Mouse (Mus musculus) kidney, embryonic 16.5 days (tissue): ENCODE results near the gene Foxn3. TPM values are rescaled to one million over a fixed set of nuclear protein-coding genes. Genes with fewer than 3 reads are reported as not detected.

Experiments
- ATAC-seq: fragments of 200-750 bp; cut with Nextera tagmentation; 2 replicates; pipeline ENCODE4 v1.8.0; 2017; ENCODE audit warnings: moderate TSS enrichment; ENCODE audit not compliant: low FRiP score, low TSS enrichment
- H3K27ac ChIP-seq: fragments of 300-500 bp; sonication (generic); 2 replicates; pipeline ENCODE4 v1.5.1; 2014; ENCODE audit warnings: low read length
- H3K27me3 ChIP-seq: fragments of 300-500 bp; sonication (generic); 2 replicates; pipeline ENCODE4 v1.6.1; 2014; ENCODE audit warnings: low read length, control low read depth, mixed read lengths; ENCODE audit not compliant: insufficient read depth
- H3K36me3 ChIP-seq: fragments of 300-500 bp; sonication (generic); 2 replicates; pipeline ENCODE4 v1.6.1; 2014; ENCODE audit warnings: low read length, control low read depth, mixed read lengths; ENCODE audit not compliant: insufficient read depth
- H3K4me1 ChIP-seq: fragments of 300-500 bp; sonication (generic); 2 replicates; pipeline ENCODE4 v1.6.1; 2014; ENCODE audit warnings: low read length, control low read depth, mixed read lengths; ENCODE audit not compliant: insufficient read depth
- H3K4me2 ChIP-seq: fragments of 300-500 bp; sonication (generic); replicated peaks from 2 replicates; pipeline ENCODE4 v1.6.1; 2014; ENCODE audit warnings: low read depth, low read length
- H3K4me3 ChIP-seq: fragments of 300-500 bp; sonication (generic); 2 replicates; pipeline ENCODE4 v1.5.1; 2014; ENCODE audit warnings: mild to moderate bottlenecking, low read length
- H3K9ac ChIP-seq: fragments of 300-500 bp; sonication (generic); replicated peaks from 2 replicates; pipeline ENCODE4 v1.6.1; 2014; ENCODE audit warnings: low read length
- H3K9me3 ChIP-seq: fragments of 300-500 bp; sonication (generic); 2 replicates; pipeline ENCODE4 v1.6.1; 2016; ENCODE audit warnings: low read length, control low read depth
- WGBS: fragments of 180-500 bp; shearing (Covaris S2); extraction: QIAGEN DNeasy Blood & Tissue Kit; methylation state at CpG from one replicate; pipeline ENCODE4 v1.1.7; 2014; 5-methylcytosine and 5-hydroxymethylcytosine counted together
- polyA plus RNA-seq: library from polyadenylated mRNA; unstranded; fragments of >200 nt; fragmentation: Nextera tagmentation; extraction: Ambion mirVana; gene quantifications from 2 replicates; pipeline ENCODE4 v1.2.1, GENCODE M21; 2015

Foxn3 gene
- polyA plus RNA-seq, 1 experiment from 2014 or later, result 54.0 TPM

DNA sequence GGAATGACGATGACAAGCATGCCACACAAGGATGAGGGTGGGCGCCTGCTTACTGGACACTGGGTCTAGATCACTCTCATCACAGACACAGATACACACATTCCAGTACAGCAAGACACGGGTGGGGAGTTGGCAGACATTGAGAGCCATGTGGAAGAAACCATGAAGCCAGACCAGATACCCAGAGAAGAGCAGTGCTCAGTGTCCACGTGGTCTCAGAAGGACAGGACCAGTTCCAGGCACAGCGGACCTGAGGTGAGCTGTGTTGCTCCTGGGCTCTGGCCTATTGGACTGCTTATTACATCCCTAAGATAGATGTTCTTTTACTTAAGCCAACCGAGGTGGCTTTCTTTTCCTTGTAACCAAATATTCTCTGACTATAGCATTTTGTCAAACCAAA lies 188.0 kb downstream of the Foxn3 start:
- Histone ChIP-seq H3K4me3 (no peak overlapping the region), H3K27me3 (no peaks in the 10 kb centered on the region), H3K9ac (no peak overlapping the region), H3K36me3 (no peaks in the 10 kb centered on the region), H3K4me1 (peaks cover 46% of the 10 kb centered on the region), H3K4me2 (no peak overlapping the region), H3K27ac (no peak overlapping the region), H3K9me3 (no peaks in the 10 kb centered on the region)
- WGBS, result 85% methylated on average over 6 of the region's 6 CpGs
- ATAC-seq, result no peak

DNA sequence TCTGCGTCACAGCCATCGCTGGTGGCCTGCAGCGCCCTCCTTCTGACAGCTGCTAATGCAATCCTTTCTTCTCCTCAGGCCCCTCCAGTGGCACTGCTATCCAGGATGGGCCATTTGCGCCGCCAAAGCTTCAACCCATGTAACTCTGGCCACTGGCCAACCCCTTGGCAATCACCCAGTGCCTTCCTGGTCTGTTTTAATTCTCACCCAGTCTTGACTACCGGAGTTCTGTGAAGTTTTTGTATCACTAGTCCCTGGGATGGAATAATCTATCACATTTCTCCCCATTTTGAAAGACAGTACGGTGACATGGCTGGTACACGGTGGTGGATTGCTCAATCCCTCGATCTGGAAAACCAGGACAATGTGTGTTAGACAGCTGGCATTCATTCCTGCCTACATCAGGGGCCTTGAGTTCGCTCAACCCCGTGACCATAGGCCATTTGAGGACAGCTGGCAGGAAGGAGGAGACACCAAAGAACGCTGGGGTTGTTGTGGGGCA lies 189.2 kb downstream of the Foxn3 start:
- no peak for ATAC-seq
- Histone ChIP-seq H3K9me3 (no peaks in the 10 kb centered on the region), H3K4me1 (peaks cover 46% of the 10 kb centered on the region), H3K9ac (no peak overlapping the region), H3K27me3 (no peaks in the 10 kb centered on the region), H3K36me3 (0 out of 2 replicates have a peak, but pooled peaks cover 2% of the 10 kb centered on the region), H3K27ac (no peak overlapping the region), H3K4me3 (no peak overlapping the region), H3K4me2 (no peak overlapping the region)
- 73% methylated on average over 12 of the region's 12 CpGs for WGBS

DNA sequence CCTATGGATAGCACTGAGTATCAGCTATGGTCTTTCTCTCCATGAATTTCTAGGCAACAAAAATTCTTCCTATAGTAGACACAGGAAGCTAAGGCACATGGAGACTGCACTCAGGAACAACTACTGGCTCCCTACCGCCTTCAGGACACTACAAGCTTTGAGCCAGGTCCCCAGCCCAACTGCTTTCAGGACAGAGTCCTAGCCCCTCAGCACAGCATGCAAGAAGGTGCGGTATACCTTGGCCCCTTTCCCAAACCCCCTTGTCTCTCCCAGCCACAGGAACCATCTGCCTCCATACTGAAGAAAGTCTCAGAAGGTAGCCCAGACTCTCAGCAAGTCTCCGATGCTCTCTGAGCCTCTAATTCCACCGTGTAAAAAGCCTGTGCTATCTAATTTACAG lies 189.8 kb downstream of the Foxn3 start:
- 79% methylated on average over 4 of the region's 4 CpGs for WGBS
- Histone ChIP-seq H3K4me1 (peaks cover 40% of the 10 kb centered on the region), H3K9me3 (no peaks in the 10 kb centered on the region), H3K36me3 (0 out of 2 replicates have a peak, but pooled peaks cover 2% of the 10 kb centered on the region), H3K4me2 (no peak overlapping the region), H3K4me3 (no peak overlapping the region), H3K27ac (no peak overlapping the region), H3K27me3 (no peaks in the 10 kb centered on the region), H3K9ac (no peak overlapping the region)
- ATAC-seq, result no peak

DNA sequence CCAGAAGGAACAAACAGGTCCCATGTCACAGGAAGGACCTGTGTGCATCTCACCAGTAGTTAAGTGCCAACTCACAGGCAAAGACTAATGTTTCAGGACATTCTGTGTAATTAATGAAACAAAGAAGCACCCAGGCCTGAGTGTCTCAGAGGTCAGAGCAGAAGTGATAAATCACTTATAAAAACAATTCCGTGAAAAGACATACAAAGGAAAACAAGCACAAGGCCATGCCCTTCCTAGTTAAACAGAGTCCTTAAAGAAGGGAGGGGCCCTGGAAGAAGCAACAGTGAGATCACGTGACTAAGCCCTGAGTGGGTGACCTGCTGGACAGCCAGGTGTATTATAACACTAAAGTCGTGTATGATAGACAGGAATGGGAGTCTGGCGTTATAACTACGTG lies 191.9 kb downstream of the Foxn3 start:
- peaks cover 27% of the 10 kb centered on the region for H3K4me1 ChIP-seq
- H3K27ac ChIP-seq, result no peak overlapping the region
- peak; percentile 29; the same call in 1 of the 2 replicates for ATAC-seq
- no peak overlapping the region for H3K4me2 ChIP-seq
- H3K4me3 ChIP-seq, result no peak overlapping the region
- no peak overlapping the region for H3K9ac ChIP-seq
- H3K36me3 ChIP-seq, result 0 out of 2 replicates have a peak, but pooled peaks cover 2% of the 10 kb centered on the region
- WGBS, result 20% methylated on average over 5 of the region's 5 CpGs
- no peaks in the 10 kb centered on the region for H3K27me3 ChIP-seq
- H3K9me3 ChIP-seq, result no peaks in the 10 kb centered on the region

DNA sequence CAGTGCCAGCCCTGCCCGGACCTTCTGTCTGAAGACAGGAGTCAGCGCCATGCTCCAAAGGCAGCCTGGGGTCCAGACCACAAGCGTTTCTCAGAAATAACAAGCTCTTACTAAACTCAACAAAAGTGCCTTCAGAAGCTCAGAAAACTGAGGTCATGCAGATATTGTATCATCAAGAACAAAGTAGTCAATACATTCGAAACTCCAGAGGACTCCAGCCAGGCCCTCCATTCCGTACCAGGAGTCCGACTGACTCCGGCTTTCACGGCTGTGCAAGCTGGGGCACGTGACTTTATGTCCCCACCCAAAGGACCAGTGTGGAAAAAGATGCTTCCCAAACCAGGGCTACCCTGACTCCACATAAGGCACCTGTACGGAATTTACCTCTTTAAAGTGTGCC lies 195.1 kb downstream of the Foxn3 start:
- WGBS, result 95% methylated on average over 10 of the region's 10 CpGs
- Histone ChIP-seq H3K9me3 (no peaks in the 10 kb centered on the region), H3K9ac (no peak overlapping the region), H3K36me3 (0 out of 2 replicates have a peak, but pooled peaks cover 2% of the 10 kb centered on the region), H3K4me3 (no peak overlapping the region), H3K4me2 (no peak overlapping the region), H3K27me3 (no peaks in the 10 kb centered on the region), H3K4me1 (peaks cover 29% of the 10 kb centered on the region), H3K27ac (no peak overlapping the region)
- no peak for ATAC-seq

DNA sequence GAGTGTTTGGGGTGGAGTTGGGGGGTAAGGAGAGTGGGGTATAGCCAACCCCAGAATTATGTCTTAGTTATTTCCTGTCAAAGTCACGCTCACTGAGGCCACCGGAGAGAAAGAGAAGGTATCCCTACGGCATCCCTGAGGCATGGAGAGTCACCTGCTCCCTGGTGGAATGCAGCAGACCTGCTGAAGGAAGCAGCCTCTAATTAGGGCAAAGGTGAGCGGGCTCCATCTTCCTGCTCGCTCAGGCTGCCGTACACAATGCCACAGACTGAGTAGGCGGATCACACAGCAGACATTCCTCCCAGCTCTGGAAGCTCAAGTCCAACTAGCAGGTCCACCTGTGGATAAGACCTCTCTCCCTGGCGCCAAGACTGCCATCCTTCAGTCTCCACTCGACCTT lies 197.4 kb downstream of the Foxn3 start:
- H3K4me2 ChIP-seq, result no peak overlapping the region
- no peak overlapping the region for H3K9ac ChIP-seq
- ATAC-seq, result peak; percentile 60
- H3K4me1 ChIP-seq, result peaks cover 23% of the 10 kb centered on the region
- WGBS, result 68% methylated on average over 9 of the region's 9 CpGs
- H3K9me3 ChIP-seq, result no peaks in the 10 kb centered on the region
- H3K36me3 ChIP-seq, result 0 out of 2 replicates have a peak, but pooled peaks cover 2% of the 10 kb centered on the region
- H3K27me3 ChIP-seq, result no peaks in the 10 kb centered on the region
- H3K27ac ChIP-seq, result no peak overlapping the region
- H3K4me3 ChIP-seq, result no peak overlapping the region

DNA sequence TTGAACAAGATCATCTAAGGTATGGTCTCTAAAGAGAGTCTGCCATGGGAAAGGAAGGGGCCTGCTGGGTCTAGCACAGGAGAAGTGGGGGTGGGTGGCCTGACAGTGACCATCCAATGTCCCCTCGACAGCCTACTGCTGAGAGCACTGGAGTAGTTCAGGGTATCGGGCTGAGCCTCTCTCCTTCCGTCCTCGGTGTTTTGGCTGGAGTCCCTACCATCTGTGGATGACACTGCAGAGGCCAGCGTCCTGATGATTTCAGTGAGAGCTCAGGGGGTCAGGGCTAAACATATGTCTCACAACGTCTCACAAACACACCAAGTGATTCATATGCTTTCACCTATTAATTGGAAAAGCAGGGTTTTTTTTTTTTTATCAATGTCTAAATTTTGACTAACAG lies 199.2 kb downstream of the Foxn3 start:
- Histone ChIP-seq H3K9ac (no peak overlapping the region), H3K4me2 (no peak overlapping the region), H3K4me1 (peaks cover 11% of the 10 kb centered on the region), H3K36me3 (no peaks in the 10 kb centered on the region), H3K27ac (no peak overlapping the region), H3K27me3 (no peaks in the 10 kb centered on the region), H3K9me3 (no peaks in the 10 kb centered on the region), H3K4me3 (no peak overlapping the region)
- 82% methylated on average over 6 of the region's 6 CpGs for WGBS
- no peak for ATAC-seq

DNA sequence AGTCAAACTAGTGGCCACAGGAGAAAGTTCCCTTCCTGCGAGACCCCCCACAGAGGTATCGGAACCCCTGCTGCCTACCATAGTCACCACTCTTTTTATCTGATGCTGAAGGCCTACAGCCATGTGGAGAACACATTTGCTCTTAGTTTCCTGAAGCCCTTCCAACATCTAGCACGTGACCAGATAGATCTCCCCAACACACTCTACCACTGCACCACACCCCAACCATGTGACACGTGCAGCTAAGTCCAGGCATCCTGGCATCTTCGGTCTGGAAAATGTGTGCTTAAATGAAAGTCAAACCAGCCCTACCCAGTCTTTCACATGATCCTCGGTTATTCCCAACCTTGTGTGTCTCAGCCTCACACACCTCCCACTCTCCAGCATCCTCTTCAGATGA lies 200.4 kb downstream of the Foxn3 start:
- Histone ChIP-seq H3K4me1 (peaks cover 11% of the 10 kb centered on the region), H3K27me3 (no peaks in the 10 kb centered on the region), H3K9me3 (no peaks in the 10 kb centered on the region), H3K4me3 (no peak overlapping the region), H3K36me3 (no peaks in the 10 kb centered on the region), H3K4me2 (no peak overlapping the region), H3K9ac (no peak overlapping the region), H3K27ac (no peak overlapping the region)
- ATAC-seq, result no peak
- WGBS, result 89% methylated on average over 6 of the region's 6 CpGs

DNA sequence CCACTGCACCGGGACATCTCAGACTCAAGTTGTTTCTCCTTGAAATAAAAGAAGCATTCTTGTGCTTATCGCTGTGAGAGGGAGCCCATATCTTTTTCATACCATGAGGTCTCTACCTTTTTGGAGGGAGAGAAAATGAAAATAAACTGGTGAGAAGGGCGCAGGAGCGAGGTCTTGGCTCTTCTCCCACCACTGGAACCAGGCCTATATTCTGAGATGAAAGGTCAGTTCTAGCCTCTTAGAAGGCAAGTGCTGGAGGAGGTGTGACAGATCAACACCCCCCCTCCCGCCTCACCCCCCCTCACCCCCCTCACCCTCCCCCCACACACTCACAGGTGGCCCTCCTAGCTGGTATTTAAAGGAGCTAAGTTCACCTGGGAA lies 201.6 kb downstream of the Foxn3 start:
- WGBS, result 59% methylated on average over 5 of the region's 5 CpGs
- H3K4me3 ChIP-seq, result no peak overlapping the region
- no peak overlapping the region for H3K4me2 ChIP-seq
- no peak for ATAC-seq
- no peaks in the 10 kb centered on the region for H3K27me3 ChIP-seq
- no peak overlapping the region for H3K9ac ChIP-seq
- no peaks in the 10 kb centered on the region for H3K36me3 ChIP-seq
- H3K4me1 ChIP-seq, result peaks cover 11% of the 10 kb centered on the region
- no peak overlapping the region for H3K27ac ChIP-seq
- H3K9me3 ChIP-seq, result no peaks in the 10 kb centered on the region

DNA sequence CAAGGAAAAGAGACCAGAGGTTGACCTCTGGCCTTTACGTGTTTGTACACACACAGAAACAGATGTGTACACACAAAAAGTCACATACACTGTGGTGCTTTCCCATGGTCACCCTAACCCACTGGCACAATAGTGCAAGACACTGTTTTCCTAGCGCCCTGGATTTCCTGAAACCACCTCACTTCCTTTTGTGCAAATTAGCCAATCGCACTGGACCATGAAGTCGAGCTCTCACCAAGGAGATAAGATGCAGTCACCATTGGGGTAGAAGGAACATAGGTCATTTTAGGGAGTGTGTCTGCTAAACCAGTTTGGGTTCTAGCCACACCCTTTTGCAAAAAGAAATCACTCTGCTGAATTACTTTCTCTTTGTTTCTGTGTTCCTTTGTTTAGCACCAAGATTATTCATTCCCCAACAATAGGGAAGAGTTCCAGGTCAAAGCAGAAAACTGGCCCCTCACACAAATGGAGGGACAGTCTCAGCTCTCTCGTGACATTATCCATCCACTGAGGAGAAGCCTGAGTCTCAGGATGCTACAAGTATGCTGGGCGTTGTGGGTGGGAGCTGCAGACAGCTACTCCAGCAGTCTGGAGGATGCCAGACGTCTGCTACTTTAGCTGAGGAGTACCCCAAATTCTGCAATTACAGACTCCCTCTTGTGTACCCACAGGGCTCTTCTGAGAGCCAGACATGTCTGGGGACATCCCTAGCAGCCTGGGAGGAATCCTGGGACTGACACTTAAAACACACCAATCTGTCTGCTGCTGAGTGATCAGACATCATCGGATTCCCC lies 202.2 kb downstream of the Foxn3 start:
- H3K4me2 ChIP-seq, result no peak overlapping the region
- H3K4me3 ChIP-seq, result no peak overlapping the region
- H3K36me3 ChIP-seq, result no peaks in the 10 kb centered on the region
- H3K27me3 ChIP-seq, result no peaks in the 10 kb centered on the region
- ATAC-seq, result no peak
- peaks cover 10% of the 10 kb centered on the region for H3K4me1 ChIP-seq
- no peaks in the 10 kb centered on the region for H3K9me3 ChIP-seq
- 69% methylated on average over 8 of the region's 8 CpGs for WGBS
- H3K27ac ChIP-seq, result no peak overlapping the region
- no peak overlapping the region for H3K9ac ChIP-seq
